Mouse (Mus musculus): ENCODE measurements around the gene Ssb. TPM values are rescaled to one million over a fixed set of nuclear protein-coding genes. Genes with fewer than 3 reads are reported as not detected.

Gene Ssb
- total RNA-seq, 2 experiments from 2014 or later = 59.5 to 71.5 TPM

Other genes starting within 250 kb of the Ssb start
- 1 to 10 TPM; 4.2 to 5.1 TPM for gene Bbs5, start 214.4 kb upstream of the Ssb start, total RNA-seq (2021)
- gene Klhl41, start 191.4 kb upstream of the Ssb start, total RNA-seq (2021) = 10 to 100 TPM; 69.8 to 78.5 TPM
- 10 to 100 TPM; 27.8 to 29.6 TPM for gene Fastkd1, start 148.0 kb upstream of the Ssb start, total RNA-seq (2021)
- 10 to 100 TPM; 37.2 to 38.7 TPM for gene Ppig, start 139.0 kb upstream of the Ssb start, total RNA-seq (2021)
- under 1 TPM; 0.39 to 0.64 TPM for gene Ccdc173, start 72.0 kb upstream of the Ssb start, total RNA-seq (2021)
- gene Phospho2, start 71.9 kb upstream of the Ssb start, total RNA-seq (2021) = 10 to 100 TPM; 20.5 to 24.7 TPM
- 10 to 100 TPM; 39.1 to 45.6 TPM for gene Klhl23, start 39.6 kb upstream of the Ssb start, total RNA-seq (2021)
- gene Mettl5, start 24.1 kb downstream of the Ssb start, total RNA-seq (2021) = 10 to 100 TPM; 21.4 to 23.6 TPM
- 100 to 1,000 TPM; 119 to 124 TPM for gene Ubr3, start 35.7 kb downstream of the Ssb start, total RNA-seq (2021)
- not detected for gene Myo3b, start 177.6 kb downstream of the Ssb start, total RNA-seq (2021)

All from heart, postnatal 25 days (tissue).